Mouse (Mus musculus) liver, adult 2 months (tissue): ENCODE data around the gene Yars.

Experiments used
- CTCF ChIP-seq: fragments of 200-500 bp; IDR thresholded peaks from 2 replicates; pipeline ENCODE4 v1.5.1; 2011; ENCODE audit warnings: low read depth, low read length, control low read depth
- POLR2A ChIP-seq: fragments of 200-500 bp; IDR thresholded peaks from 2 replicates; pipeline ENCODE4 v1.6.1; 2011; ENCODE audit warnings: low read length, control low read depth; ENCODE audit not compliant: insufficient read depth; ENCODE audit errors: extremely low read depth

- TF ChIP-seq CTCF: no peak
- TF ChIP-seq POLR2A: no peak
These were observed 43.6 kb upstream of the Yars start for GRCm38 (mm10) chr4:129145943-129146342.
